Mouse (Mus musculus): ENCODE measurements around the gene Gm44973.
"Not testable (repeated sequence)": the region's sequence is repeated elsewhere in the genome, so short reads cannot be mapped to it uniquely, and the experiment has no call there.

The Gm44973 gene

GRCm38 (mm10) chr7:5015118-5016001, at the start of gene Gm44973:
Gene Gm44973 (plus strand): TSS chr7:5015496.
- peak; percentile 91 for DNase-seq

DNA sequence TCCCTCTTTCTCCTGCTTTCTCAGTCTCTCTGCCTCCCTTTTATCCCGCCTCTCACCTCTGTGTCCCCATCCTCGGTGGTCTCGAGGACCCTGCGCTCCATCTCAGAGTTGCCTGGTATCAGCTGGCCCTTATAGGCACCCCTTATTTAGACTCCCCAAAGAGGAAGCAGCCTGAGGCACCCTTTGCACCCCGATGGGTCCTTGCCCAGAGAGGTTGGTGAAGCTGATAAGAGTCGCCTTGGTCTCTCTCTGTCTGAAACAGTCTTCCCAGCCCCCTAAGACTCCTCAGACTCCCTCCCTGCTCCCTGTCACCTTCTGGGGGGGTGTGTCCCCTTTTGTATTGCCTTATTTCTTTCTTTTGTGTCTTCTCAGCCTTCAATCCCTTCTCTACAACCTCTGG, 44.2 kb upstream of the Gm44973 start, which contains the start of gene Sbk3:
Gene Sbk3, minus strand, starts transcription at position 101 of the 400 bp plus-strand sequence.
- DNase-seq, result no peak

DNA sequence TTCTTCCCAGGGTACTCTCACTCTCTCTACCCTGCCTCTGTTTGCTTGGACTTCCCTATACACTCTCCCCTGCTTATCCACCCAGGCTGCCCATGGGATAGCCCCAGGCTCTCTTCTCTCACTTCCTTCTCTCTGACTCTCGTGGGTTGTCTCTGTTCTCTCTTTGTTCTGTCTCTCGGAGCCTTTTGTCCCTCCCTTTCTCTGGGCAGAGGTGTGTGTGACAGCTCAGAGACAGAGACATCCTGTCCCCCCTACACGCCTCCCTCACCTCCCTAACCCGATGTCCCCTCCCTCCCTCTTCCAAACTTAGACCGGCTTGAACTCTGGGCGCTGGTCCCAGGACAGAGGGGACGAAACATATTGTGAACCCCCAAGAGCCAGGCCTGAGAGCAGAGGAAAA, 43.6 kb upstream of the Gm44973 start:
- no peak for DNase-seq

DNA sequence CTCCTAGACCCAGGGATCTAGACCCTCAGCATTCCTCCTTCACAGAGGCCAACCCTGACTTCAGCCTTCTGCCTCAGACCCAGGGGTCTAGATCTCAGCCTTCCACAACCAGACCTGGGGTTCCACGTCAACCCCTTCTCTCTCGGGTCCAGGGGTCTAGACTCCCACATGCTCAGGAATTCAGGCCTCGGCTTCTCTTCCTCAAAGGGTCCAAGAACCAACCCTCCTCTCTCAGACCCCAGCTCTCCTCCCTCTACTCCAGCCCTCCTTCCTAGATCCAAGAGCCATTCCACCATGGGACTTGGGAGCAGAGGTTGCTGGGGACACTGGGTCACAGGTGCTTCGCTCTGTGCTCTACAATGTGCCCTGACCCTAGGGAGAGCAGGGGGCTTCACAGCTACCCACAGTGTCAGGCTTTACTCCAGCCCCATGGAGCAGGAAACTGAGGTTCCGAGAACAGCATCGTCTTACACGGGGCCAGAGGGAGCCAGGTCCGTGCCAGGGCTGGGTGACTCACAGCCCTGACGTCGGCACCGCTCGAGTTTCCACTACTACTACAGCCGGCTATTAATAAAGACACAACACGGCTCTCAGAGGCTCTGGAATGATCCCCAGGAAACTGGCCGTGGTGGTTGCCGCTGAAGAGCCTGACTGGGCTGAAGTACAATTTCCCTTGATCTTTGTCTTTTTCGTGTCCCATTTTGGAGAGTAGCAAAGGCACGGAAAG, 42.8 kb upstream of the Gm44973 start:
- DNase-seq, result no peak

DNA sequence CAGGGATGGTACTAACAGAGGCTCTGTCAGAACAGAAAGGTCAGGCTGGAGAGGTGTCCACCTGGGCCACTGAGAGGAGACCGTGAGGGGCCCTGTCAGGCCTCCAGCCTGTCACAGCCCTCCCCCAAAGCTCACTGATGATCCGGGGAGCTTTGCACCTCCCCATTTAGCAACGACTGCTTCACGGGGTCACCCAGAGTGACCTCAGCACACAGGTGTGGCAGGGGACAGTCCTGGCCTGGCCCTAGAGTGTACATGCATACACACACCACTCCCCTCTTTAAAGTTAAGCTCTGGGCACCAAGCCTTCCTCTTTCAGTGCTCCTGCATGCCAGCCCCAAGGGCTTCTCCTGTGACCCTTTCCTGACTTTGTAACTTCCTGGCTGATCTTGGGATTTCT, 39.8 kb upstream of the Gm44973 start:
- no peak for DNase-seq

DNA sequence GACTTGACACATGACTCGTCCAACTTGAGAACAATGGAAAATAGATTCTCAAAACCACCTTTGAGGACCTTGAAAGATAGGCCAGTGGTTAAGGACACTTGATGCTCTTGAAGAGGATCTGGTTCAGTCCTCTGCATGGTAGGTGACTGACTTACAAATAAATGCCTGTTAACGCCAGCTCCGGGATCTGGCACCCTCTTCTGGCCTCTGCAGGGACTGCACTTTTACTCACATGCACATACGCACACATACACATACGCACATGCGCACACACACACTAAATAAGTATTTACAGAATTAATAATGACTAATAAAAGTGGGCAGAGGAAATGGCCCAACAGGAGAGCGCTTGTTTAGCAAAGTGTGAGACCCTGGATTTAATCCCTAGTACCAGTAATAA, 38.5 kb upstream of the Gm44973 start:
- DNase-seq, result no peak

GRCm38 (mm10) chr7:4988250-4988649, 27.0 kb upstream of the Gm44973 start:
- DNase-seq, result no peak

- DNase-seq, result no peak
These were observed 21.8 kb upstream of the Gm44973 start for GRCm38 (mm10) chr7:4993347-4993998.

DNA sequence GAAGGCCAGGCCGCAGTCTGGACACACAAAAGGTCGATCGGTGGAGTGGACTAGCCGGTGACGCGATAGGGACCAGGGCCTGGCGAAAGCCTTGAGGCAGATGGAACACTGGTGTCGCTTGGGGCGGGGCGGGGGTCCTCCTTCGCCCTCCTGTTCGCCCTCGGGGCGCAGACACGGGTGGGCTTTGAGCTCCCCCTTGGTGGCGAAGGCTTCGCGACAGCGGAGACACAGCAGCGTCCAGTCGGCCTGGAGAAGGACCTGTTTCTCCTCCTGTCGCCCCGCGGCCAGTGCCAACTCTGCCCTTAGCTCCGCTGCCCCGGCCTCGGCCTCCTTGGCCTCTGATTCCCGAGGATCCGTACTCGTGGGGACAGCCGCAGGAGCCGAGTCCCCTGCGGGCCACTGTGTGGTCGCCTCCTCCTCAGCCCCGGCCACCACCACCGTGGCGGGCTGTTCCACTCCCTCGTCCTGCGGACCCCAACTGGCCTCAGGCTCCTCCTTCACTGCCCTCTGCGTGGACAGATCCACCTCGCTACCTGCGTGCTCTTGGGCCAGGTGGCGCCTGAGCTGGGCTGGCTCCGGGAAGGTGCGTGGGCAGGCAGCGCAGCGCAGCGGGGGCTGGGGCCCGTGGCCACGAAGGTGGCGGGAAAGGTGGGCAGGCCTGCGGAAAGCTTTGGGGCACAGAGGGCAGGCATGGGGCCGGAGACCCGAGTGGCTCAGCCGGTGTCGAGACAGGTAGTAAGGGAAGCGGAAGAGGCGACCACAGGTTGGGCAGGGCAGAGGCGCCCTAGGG, 21.1 kb upstream of the Gm44973 start:
- no peak for DNase-seq

DNA sequence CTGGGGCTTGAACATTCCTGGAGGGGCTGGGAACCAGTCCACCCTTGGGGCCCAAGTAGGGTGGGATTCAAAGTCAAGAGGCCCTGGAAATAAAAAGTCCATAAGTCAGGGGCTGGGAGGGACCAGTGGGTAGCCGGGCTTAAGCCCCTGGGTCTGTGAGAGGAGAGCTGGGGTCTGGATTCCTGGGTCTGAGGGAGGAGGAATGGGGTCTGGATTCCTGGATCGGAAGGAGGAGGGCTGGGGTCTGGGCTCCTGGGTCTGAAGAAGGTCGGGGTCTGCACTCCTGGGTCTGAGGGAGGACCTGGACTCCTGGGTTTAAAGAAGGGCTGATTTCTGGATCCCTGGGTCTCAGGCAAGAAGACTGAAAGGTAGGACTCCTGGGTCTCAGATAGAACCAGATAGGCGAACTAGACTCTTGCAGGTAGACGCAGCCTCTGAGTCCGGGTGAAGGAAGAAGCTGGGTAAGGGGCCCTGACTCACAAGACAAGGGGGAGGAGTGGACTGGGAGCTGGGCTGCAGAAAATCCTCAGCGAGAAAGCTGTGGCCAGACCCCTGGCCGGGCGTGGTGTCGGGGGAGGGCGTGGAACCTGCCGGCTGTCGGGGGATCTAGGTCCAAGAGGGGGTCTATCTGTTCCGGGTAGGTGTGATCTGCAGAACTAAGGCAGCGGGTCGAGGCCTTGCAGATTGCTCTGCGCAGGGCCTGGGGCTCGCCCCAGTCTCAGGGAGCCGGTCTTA, 19.9 kb upstream of the Gm44973 start:
- DNase-seq, result no peak

DNA sequence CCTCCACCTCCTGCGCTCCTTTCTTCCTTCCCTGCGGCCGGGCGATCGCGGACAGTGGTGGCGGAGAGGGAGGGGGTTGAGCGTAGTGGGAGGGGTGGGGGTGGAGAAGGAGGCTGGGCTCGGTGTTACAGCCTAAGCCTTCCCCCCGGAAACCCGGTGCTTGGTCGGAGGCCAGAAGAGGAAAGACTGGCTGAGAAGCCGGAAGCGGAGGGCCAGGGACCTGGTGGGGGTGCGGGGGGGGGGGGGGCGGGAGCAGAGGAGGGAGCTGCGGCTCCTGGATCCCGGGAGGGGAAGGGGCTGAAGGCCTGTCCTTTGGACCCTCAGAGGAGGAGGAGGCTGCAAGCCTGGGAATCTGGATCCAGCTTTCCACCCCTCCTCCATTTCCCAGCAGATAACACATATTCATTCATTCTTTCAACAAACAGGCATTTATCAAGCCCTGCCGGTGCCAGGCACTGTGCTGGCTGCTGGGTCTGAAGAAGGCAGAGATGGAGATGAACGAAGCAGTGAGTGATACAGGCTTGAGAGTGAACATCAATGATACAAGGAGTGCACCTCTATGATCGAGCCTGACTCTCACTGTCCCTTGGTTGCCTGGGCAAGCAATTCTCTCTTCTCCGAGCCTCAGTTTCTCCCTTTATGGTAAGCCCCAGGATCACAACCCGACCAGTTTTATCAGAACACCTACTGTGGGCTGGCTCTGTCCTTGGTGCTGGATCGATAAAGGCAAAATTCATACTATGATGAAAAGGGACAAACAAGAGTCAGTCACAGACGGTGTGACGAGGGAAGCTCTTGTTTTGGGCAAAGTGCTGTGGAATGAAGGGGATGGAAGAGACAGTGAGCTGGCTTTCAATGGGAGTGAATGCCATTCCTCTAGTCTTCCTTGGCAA, 19.0 kb upstream of the Gm44973 start, which contains the start of gene Zfp579:
Gene Zfp579, minus strand, starts transcription at position 156 of the 893 bp plus-strand sequence.
- DNase-seq, result peak; percentile 89

- no peak for DNase-seq
These were observed 18.4 kb upstream of the Gm44973 start for GRCm38 (mm10) chr7:4996934-4997333.

GRCm38 (mm10) chr7:4999876-5000275, 15.4 kb upstream of the Gm44973 start:
- DNase-seq, result no peak

- not testable (repeated sequence) for DNase-seq
These were observed 12.4 kb upstream of the Gm44973 start for GRCm38 (mm10) chr7:5002876-5003275.

GRCm38 (mm10) chr7:5008229-5008628, 7.1 kb upstream of the Gm44973 start:
- no peak for DNase-seq

- no peak for DNase-seq
These were observed 2.4 kb upstream of the Gm44973 start for GRCm38 (mm10) chr7:5012681-5013513.

- peak; percentile 96 for DNase-seq
These were observed 812 bp upstream of the Gm44973 start, which contains the start of the genes Zfp524 and Fiz1 for GRCm38 (mm10) chr7:5014251-5015117. Gene Zfp524 (plus strand): TSS chr7:5014415. Gene Fiz1 (minus strand): TSS chr7:5014697.

- no peak for DNase-seq
These were observed 761 bp downstream of the Gm44973 start for GRCm38 (mm10) chr7:5016057-5016456.

GRCm38 (mm10) chr7:5016920-5017319, 1.6 kb downstream of the Gm44973 start:
- DNase-seq, result no peak

Measured in right cerebral cortex, postnatal 25 days (tissue).